Mouse (Mus musculus): ENCODE data around the gene Cfdp1. TPM values are rescaled to one million over a fixed set of nuclear protein-coding genes. Genes with fewer than 3 reads are reported as not detected.
A peak's percentile ranks its signal among the peaks of the same experiment; 100 is the strongest.

The Cfdp1 gene
- polyA plus RNA-seq, 2 experiments: 129 to 210 TPM

GRCm38 (mm10) chr8:111802256-111802655 lies 51.8 kb downstream of the Cfdp1 start:
- peaks cover 29% of the 10 kb centered on the region for H3K36me3 ChIP-seq (ENCODE audit: control insufficient read depth, insufficient read depth, low read length)
- H3K27me3 ChIP-seq (ENCODE audit: control insufficient read depth, insufficient read depth, low read length): no peaks in the 10 kb centered on the region
- H3K4me1 ChIP-seq (ENCODE audit: control insufficient read depth, insufficient read depth, low read length): no peaks in the 10 kb centered on the region
- no peak overlapping the region for H3K4me2 ChIP-seq (replicated peaks; ENCODE audit: low read depth, low read length, severe bottlenecking)
- no peak for ATAC-seq (ENCODE audit: low FRiP score, low read depth)
- 58% methylated on average over 7 of the region's 7 CpGs for WGBS
- no peak overlapping the region for H3K9ac ChIP-seq (ENCODE audit: low read depth, low read length, severe bottlenecking)
- TF ChIP-seq POLR2A (IDR thresholded peaks at IDR 0.05; ENCODE audit: borderline replicate concordance, extremely low read depth, insufficient read depth, insufficient read length): no peak
- H3K4me3 ChIP-seq (replicated peaks; ENCODE audit: low read length): no peak overlapping the region
- H3K27ac ChIP-seq (replicated peaks; ENCODE audit: low read depth, low read length): no peak overlapping the region
- DNase-seq (ENCODE audit: low spot score): no peak
- no peaks in the 10 kb centered on the region for H3K9me3 ChIP-seq (ENCODE audit: control insufficient read depth, low read length)

- 9% methylated on average over 6 of the region's 6 CpGs for WGBS
- no peak overlapping the region for H3K4me3 ChIP-seq (replicated peaks; ENCODE audit: low read length)
- no peak overlapping the region for H3K4me2 ChIP-seq (replicated peaks; ENCODE audit: low read depth, low read length, severe bottlenecking)
- no peak for ATAC-seq (ENCODE audit: low FRiP score, low read depth)
- H3K36me3 ChIP-seq (ENCODE audit: control insufficient read depth, insufficient read depth, low read length): peaks cover 32% of the 10 kb centered on the region
- TF ChIP-seq POLR2A (IDR thresholded peaks at IDR 0.05; ENCODE audit: borderline replicate concordance, extremely low read depth, insufficient read depth, insufficient read length): no peak
- H3K9me3 ChIP-seq (ENCODE audit: control insufficient read depth, low read length): no peaks in the 10 kb centered on the region
- H3K9ac ChIP-seq (ENCODE audit: low read depth, low read length, severe bottlenecking): no peak overlapping the region
- H3K27me3 ChIP-seq (ENCODE audit: control insufficient read depth, insufficient read depth, low read length): no peaks in the 10 kb centered on the region
- no peaks in the 10 kb centered on the region for H3K4me1 ChIP-seq (ENCODE audit: control insufficient read depth, insufficient read depth, low read length)
- no peak for DNase-seq (ENCODE audit: low spot score)
- H3K27ac ChIP-seq (replicated peaks; ENCODE audit: low read depth, low read length): no peak overlapping the region
These were observed 52.6 kb downstream of the Cfdp1 start for GRCm38 (mm10) chr8:111801456-111801855.

- Histone ChIP-seq H3K4me2 (replicated peaks; ENCODE audit: low read depth, low read length, severe bottlenecking) (no peak overlapping the region), H3K4me3 (replicated peaks; ENCODE audit: low read length) (no peak overlapping the region), H3K9me3 (ENCODE audit: control insufficient read depth, low read length) (no peaks in the 10 kb centered on the region), H3K9ac (ENCODE audit: low read depth, low read length, severe bottlenecking) (no peak overlapping the region), H3K27me3 (ENCODE audit: control insufficient read depth, insufficient read depth, low read length) (no peaks in the 10 kb centered on the region), H3K4me1 (ENCODE audit: control insufficient read depth, insufficient read depth, low read length) (no peaks in the 10 kb centered on the region), H3K27ac (replicated peaks; ENCODE audit: low read depth, low read length) (no peak overlapping the region), H3K36me3 (ENCODE audit: control insufficient read depth, insufficient read depth, low read length) (peaks cover 17% of the 10 kb centered on the region)
- no peak for DNase-seq (ENCODE audit: low spot score)
- no peak for TF ChIP-seq POLR2A (IDR thresholded peaks at IDR 0.05; ENCODE audit: borderline replicate concordance, extremely low read depth, insufficient read depth, insufficient read length)
- 74% methylated on average over 1 of the region's 1 CpGs for WGBS
- ATAC-seq (ENCODE audit: low FRiP score, low read depth): no peak
These were observed 57.6 kb downstream of the Cfdp1 start for GRCm38 (mm10) chr8:111796528-111796927.

- H3K27me3 ChIP-seq (ENCODE audit: control insufficient read depth, insufficient read depth, low read length): no peaks in the 10 kb centered on the region
- H3K4me3 ChIP-seq (replicated peaks; ENCODE audit: low read length): no peak overlapping the region
- no peak overlapping the region for H3K4me2 ChIP-seq (replicated peaks; ENCODE audit: low read depth, low read length, severe bottlenecking)
- no peaks in the 10 kb centered on the region for H3K9me3 ChIP-seq (ENCODE audit: control insufficient read depth, low read length)
- DNase-seq (ENCODE audit: low spot score) (peak; percentile 64), ATAC-seq (ENCODE audit: low FRiP score, low read depth) (no peak)
- no peak overlapping the region for H3K9ac ChIP-seq (ENCODE audit: low read depth, low read length, severe bottlenecking)
- no peak overlapping the region for H3K27ac ChIP-seq (replicated peaks; ENCODE audit: low read depth, low read length)
- TF ChIP-seq POLR2A (IDR thresholded peaks at IDR 0.05; ENCODE audit: borderline replicate concordance, extremely low read depth, insufficient read depth, insufficient read length): no peak
- H3K4me1 ChIP-seq (ENCODE audit: control insufficient read depth, insufficient read depth, low read length): peaks cover 2% of the 10 kb centered on the region
- H3K36me3 ChIP-seq (ENCODE audit: control insufficient read depth, insufficient read depth, low read length): peaks cover 16% of the 10 kb centered on the region
- WGBS: 70% methylated on average over 3 of the region's 3 CpGs
These were observed 60.7 kb downstream of the Cfdp1 start for GRCm38 (mm10) chr8:111793324-111793917.

- no peak overlapping the region for H3K4me2 ChIP-seq (replicated peaks; ENCODE audit: low read depth, low read length, severe bottlenecking)
These were observed 64.5 kb downstream of the Cfdp1 start for GRCm38 (mm10) chr8:111789639-111790038.

More at GRCm38 (mm10) chr8:111789639-111790038, 64.5 kb downstream of the Cfdp1 start:
- no peak overlapping the region for H3K4me3 ChIP-seq (replicated peaks; ENCODE audit: low read length)
- ATAC-seq (ENCODE audit: low FRiP score, low read depth): no peak
- no peak overlapping the region for H3K9ac ChIP-seq (ENCODE audit: low read depth, low read length, severe bottlenecking)
- H3K27me3 ChIP-seq (ENCODE audit: control insufficient read depth, insufficient read depth, low read length): no peaks in the 10 kb centered on the region
- H3K27ac ChIP-seq (replicated peaks; ENCODE audit: low read depth, low read length): no peak overlapping the region
- H3K9me3 ChIP-seq (ENCODE audit: control insufficient read depth, low read length): no peaks in the 10 kb centered on the region
- no peak for DNase-seq (ENCODE audit: low spot score)
- peaks cover 5% of the 10 kb centered on the region; the same call in 1 of the 2 replicates for H3K36me3 ChIP-seq (ENCODE audit: control insufficient read depth, insufficient read depth, low read length)
- H3K4me1 ChIP-seq (ENCODE audit: control insufficient read depth, insufficient read depth, low read length): peaks cover 26% of the 10 kb centered on the region
- TF ChIP-seq POLR2A (IDR thresholded peaks at IDR 0.05; ENCODE audit: borderline replicate concordance, extremely low read depth, insufficient read depth, insufficient read length): no peak

All from limb, embryonic 14.5 days (tissue).